Mouse (Mus musculus): ENCODE results near the gene 4930442H23Rik. TPM values are rescaled to one million over a fixed set of nuclear protein-coding genes. Genes with fewer than 3 reads are reported as not detected.

4930442H23Rik gene
- polyA plus RNA-seq, 1 experiment from 2014 or later: not detected

DNA sequence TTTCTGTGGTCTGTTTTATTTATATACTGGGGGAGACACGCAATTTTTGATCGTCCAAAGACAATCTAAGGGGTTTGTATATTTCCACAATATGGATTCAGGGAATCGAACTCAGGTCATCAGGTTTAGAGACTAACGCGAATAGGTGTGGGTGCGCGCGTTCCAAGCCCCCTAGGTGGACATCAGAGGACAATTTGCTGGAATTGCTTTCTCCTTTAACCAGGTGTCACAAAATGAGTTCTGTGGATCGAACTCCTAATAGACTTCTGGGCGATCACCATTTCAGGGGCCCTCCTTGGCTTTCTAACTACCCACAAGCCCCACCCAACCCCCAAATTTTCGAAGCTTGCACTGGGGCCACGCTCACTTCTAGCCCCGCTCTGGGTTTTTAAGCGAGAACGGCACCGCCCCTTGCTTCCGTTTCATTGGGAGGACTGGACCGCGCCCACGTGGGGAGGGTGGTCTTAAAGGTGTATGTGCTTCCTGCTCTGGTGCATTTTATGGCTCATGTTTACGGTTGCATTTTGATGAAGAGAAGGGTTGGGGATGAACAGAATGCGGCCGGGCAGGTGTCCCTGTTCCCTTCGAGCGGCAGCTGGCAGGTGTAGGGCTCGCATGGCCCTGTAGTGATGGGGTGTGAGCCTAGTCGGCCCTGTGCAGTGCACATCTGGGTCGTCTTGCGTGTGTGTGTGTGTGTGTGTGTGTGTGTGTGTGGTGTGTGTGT lies 15.0 kb downstream of the 4930442H23Rik start:
- ATAC-seq (replicated peaks; ENCODE audit: low FRiP score, low read depth): peak; percentile 48
- H3K4me2 ChIP-seq (ENCODE audit: low read length): peak overlapping the region; percentile 65
- peak overlapping the region; percentile 88 for H3K27ac ChIP-seq
- 0 out of 2 replicates have a peak, but pooled peaks cover 4% of the 10 kb centered on the region for H3K36me3 ChIP-seq (ENCODE audit: insufficient read depth, low read length)
- peak overlapping the region; percentile 54 for H3K9ac ChIP-seq (ENCODE audit: low read depth, low read length)
- peak; percentile 94 for DNase-seq (ENCODE audit: low spot score)
- no peaks in the 10 kb centered on the region for H3K27me3 ChIP-seq (ENCODE audit: insufficient read depth, low read length)
- H3K4me1 ChIP-seq (replicated peaks; ENCODE audit: insufficient read depth, low read length): peaks cover 8% of the 10 kb centered on the region
- TF ChIP-seq CTCF (IDR thresholded peaks at IDR 0.05; ENCODE audit: low read depth): no peak
- H3K9me3 ChIP-seq (replicated peaks; ENCODE audit: low read length): no peaks in the 10 kb centered on the region
- 2% methylated on average over 29 of the region's 29 CpGs for WGBS
- H3K4me3 ChIP-seq (replicated peaks; ENCODE audit: low read depth, low read length): peak overlapping the region; percentile 37

DNA sequence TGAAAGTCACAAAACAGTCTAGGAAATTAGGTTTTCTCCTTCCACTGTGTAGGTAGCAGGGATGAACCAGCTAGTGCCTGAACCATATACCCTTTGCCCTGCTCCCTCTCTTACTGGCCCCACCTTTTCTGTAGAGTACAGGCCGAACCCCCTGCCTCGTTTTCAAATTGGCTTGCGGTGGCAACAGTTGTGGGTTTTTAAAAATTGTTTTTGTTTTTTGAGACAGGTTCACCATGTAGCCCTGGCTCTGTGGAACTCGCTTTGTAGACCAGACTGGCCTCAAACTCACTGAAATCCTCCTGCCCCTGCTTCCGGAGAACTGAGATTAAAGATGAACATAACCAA lies 15.6 kb downstream of the 4930442H23Rik start:
- peak overlapping the region; percentile 65 for H3K4me2 ChIP-seq (ENCODE audit: low read length)
- H3K27me3 ChIP-seq (ENCODE audit: insufficient read depth, low read length): no peaks in the 10 kb centered on the region
- H3K4me1 ChIP-seq (replicated peaks; ENCODE audit: insufficient read depth, low read length): peaks cover 8% of the 10 kb centered on the region
- H3K27ac ChIP-seq: peak overlapping the region; percentile 88
- ATAC-seq (replicated peaks; ENCODE audit: low FRiP score, low read depth) (peak; percentile 41), DNase-seq (ENCODE audit: low spot score) (no peak)
- no peak for TF ChIP-seq CTCF (IDR thresholded peaks at IDR 0.05; ENCODE audit: low read depth)
- H3K36me3 ChIP-seq (ENCODE audit: insufficient read depth, low read length): 0 out of 2 replicates have a peak, but pooled peaks cover 4% of the 10 kb centered on the region
- 0 out of 2 replicates have a peak overlapping the region, but pooled peaks have one; percentile 54 for H3K9ac ChIP-seq (ENCODE audit: low read depth, low read length)
- H3K4me3 ChIP-seq (replicated peaks; ENCODE audit: low read depth, low read length): peak overlapping the region; percentile 37
- no peaks in the 10 kb centered on the region for H3K9me3 ChIP-seq (replicated peaks; ENCODE audit: low read length)
- WGBS: 4% methylated on average over 5 of the region's 5 CpGs

DNA sequence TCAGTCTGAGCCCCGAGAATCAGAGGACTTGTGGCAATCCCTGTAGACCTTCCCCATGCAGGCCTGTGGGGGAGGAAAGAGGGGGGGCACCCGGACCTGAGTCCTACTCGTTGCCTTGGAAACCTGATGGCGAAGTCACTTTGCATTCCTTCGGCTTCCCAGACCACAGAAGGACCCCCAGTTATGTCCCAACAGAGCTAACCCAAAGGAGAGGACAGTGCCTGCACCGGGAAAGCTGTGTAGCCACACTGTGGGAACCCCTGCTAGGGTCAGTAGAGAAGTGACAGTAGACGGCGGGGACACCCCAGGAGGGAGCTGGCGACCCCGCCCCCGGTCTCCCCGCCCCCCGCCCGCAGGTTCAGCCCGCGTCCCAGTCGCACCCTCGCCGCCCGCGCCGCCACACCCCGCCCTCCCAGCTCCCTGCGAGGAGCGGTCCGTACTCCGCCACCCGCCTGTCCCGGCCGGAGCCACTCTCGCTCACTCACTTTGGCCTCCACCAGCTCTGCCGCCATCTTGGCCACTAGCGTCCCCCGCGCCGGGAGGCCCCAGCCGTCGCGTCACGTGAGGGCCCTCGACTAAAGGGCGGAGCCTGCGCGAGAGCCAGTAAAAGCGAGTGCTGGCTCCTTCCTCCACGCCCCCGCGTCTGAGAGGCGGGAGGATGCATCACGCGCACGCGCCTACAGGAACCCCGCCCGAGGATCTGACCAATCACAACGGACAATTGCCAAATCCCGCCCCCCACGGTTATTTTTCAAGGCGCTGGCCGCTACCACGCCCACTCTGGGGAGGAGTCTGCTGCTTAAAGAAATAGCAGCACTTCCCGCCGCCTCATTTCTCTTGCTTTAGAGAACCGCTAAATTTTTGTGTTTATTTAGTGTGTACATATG lies 16.2 kb downstream of the 4930442H23Rik start, which contains the start of gene Pias4:
Pias4 (minus strand) TSS at position 724 of the 887 bp plus-strand sequence.
- H3K4me2 ChIP-seq (ENCODE audit: low read length): peak within 1 kb of the TSS; percentile 79
- H3K9ac ChIP-seq (ENCODE audit: low read depth, low read length): peak within 1 kb of the TSS; percentile 87
- ATAC-seq (replicated peaks; ENCODE audit: low FRiP score, low read depth): peak; percentile 87
- no peaks in the 10 kb centered on the region for H3K9me3 ChIP-seq (replicated peaks; ENCODE audit: low read length)
- peak; percentile 99 for DNase-seq (ENCODE audit: low spot score)
- WGBS: under 1% methylated on average over 56 of the region's 64 CpGs
- TF ChIP-seq CTCF (IDR thresholded peaks at IDR 0.05; ENCODE audit: low read depth): no peak
- peak within 1 kb of the TSS; percentile 88 for H3K27ac ChIP-seq
- 0 out of 2 replicates have a peak, but pooled peaks cover 7% of the 10 kb centered on the region for H3K36me3 ChIP-seq (ENCODE audit: insufficient read depth, low read length)
- no peaks in the 10 kb centered on the region for H3K27me3 ChIP-seq (ENCODE audit: insufficient read depth, low read length)
- peak within 1 kb of the TSS; percentile 91 for H3K4me3 ChIP-seq (replicated peaks; ENCODE audit: low read depth, low read length)
- H3K4me1 ChIP-seq (replicated peaks; ENCODE audit: insufficient read depth, low read length): peaks cover 8% of the 10 kb centered on the region

DNA sequence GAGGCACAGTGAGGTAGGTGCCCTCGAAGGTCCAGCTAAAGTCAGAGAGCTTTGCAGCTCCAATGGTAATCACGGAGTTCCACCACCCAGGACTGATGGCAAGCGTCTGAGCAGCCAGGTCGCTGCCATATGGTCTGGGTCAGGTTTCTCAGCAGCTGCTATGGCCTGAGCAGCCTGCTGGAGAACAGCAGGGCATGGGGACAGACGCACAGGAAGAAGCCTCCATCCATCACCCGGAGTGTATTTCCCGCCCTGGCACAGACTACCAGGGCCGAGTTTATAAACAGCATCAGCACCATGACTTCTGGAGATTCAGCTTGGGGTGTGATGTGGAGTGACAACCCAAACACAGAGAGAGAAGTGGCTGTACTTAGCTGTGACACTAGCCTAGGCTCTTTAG lies 18.5 kb downstream of the 4930442H23Rik start:
- Histone ChIP-seq H3K9me3 (replicated peaks; ENCODE audit: low read length) (no peaks in the 10 kb centered on the region), H3K4me3 (replicated peaks; ENCODE audit: low read depth, low read length) (no peak overlapping the region), H3K9ac (ENCODE audit: low read depth, low read length) (no peak overlapping the region), H3K27ac (no peak overlapping the region), H3K4me1 (replicated peaks; ENCODE audit: insufficient read depth, low read length) (peaks cover 11% of the 10 kb centered on the region), H3K36me3 (ENCODE audit: insufficient read depth, low read length) (peaks cover 22% of the 10 kb centered on the region; the same call in 1 of the 2 replicates), H3K4me2 (ENCODE audit: low read length) (no peak overlapping the region), H3K27me3 (ENCODE audit: insufficient read depth, low read length) (no peaks in the 10 kb centered on the region)
- no peak for TF ChIP-seq CTCF (IDR thresholded peaks at IDR 0.05; ENCODE audit: low read depth)
- WGBS: 39% methylated on average over 8 of the region's 8 CpGs
- no peak for DNase-seq (ENCODE audit: low spot score)
- ATAC-seq (replicated peaks; ENCODE audit: low FRiP score, low read depth): no peak

DNA sequence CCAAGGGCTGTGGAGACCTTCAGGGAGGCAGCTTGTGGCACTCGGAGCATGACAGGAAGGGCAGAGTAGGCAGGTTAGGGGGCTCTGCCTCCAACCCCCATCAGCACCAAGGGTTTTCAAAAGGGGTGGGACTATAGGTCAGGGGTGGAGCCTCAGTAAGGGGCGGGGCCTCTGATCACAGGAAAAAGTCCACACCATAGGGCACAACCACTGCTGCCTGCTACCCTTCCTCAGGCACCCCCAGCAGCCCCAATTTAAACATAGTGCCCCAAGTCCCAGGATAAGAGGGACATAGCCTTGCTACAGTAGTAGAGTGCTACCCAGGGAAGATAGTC lies 21.4 kb downstream of the 4930442H23Rik start:
- H3K4me2 ChIP-seq (ENCODE audit: low read length): no peak overlapping the region
- 55% methylated on average over 2 of the region's 2 CpGs for WGBS
- ATAC-seq (replicated peaks; ENCODE audit: low FRiP score, low read depth) (peak; percentile 34), DNase-seq (ENCODE audit: low spot score) (no peak)
- peaks cover 27% of the 10 kb centered on the region for H3K36me3 ChIP-seq (ENCODE audit: insufficient read depth, low read length)
- H3K9ac ChIP-seq (ENCODE audit: low read depth, low read length): no peak overlapping the region
- no peaks in the 10 kb centered on the region for H3K9me3 ChIP-seq (replicated peaks; ENCODE audit: low read length)
- no peak overlapping the region for H3K27ac ChIP-seq
- no peak for TF ChIP-seq CTCF (IDR thresholded peaks at IDR 0.05; ENCODE audit: low read depth)
- H3K4me3 ChIP-seq (replicated peaks; ENCODE audit: low read depth, low read length): no peak overlapping the region
- no peaks in the 10 kb centered on the region for H3K27me3 ChIP-seq (ENCODE audit: insufficient read depth, low read length)
- peaks cover 11% of the 10 kb centered on the region for H3K4me1 ChIP-seq (replicated peaks; ENCODE audit: insufficient read depth, low read length)

DNA sequence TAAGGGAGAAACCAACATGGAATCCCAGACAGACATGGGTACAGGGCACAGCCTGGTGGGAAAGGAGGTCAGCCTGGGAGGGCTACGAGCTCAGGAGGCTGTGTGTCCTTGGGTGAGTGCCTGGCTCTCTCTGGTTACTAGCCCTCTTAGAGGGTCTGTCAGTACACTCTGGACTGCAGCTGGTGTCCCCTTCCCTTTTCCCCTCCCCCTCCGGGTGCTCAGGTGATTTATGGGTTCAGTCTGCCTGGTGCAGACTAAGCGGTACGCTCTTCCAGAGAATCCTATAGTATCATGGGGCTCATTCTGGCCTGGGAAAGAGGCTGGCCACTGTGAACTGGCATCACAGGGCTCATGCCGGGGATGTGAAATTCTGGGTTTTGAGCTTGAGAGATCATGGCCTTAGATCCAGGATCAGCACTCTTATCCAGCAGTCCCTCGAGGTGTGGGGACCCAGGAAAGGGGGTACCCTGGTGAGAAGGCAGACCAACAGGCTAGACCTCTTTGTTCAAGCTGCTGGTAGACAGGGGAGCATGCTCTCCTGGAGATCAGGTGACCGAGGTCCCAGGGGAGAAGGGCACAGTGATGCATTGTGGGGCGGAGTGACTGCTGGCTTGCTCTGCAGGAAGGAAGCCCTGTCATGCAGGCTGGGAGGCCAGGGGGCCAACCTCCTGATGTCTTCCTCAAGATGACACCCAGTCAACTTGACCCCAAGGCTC lies 21.9 kb downstream of the 4930442H23Rik start:
- Histone ChIP-seq H3K9me3 (replicated peaks; ENCODE audit: low read length) (no peaks in the 10 kb centered on the region), H3K4me3 (replicated peaks; ENCODE audit: low read depth, low read length) (no peak overlapping the region), H3K4me1 (replicated peaks; ENCODE audit: insufficient read depth, low read length) (peaks cover 7% of the 10 kb centered on the region), H3K9ac (ENCODE audit: low read depth, low read length) (no peak overlapping the region), H3K4me2 (ENCODE audit: low read length) (no peak overlapping the region), H3K36me3 (ENCODE audit: insufficient read depth, low read length) (peaks cover 33% of the 10 kb centered on the region), H3K27ac (0 out of 2 replicates have a peak overlapping the region, but pooled peaks have one; percentile 25), H3K27me3 (ENCODE audit: insufficient read depth, low read length) (no peaks in the 10 kb centered on the region)
- WGBS: 41% methylated on average over 8 of the region's 8 CpGs
- peak; percentile 49 for DNase-seq (ENCODE audit: low spot score)
- ATAC-seq (replicated peaks; ENCODE audit: low FRiP score, low read depth): peak; percentile 31
- TF ChIP-seq CTCF (IDR thresholded peaks at IDR 0.05; ENCODE audit: low read depth): no peak
